Mouse (Mus musculus) brown adipose tissue, adult 24 weeks (tissue): Measurements from ENCODE around the gene Als2cl. TPM values are rescaled to one million over a fixed set of nuclear protein-coding genes. Genes with fewer than 3 reads are reported as not detected.

Experiments used
- H3K27ac ChIP-seq: fragments of 200-500 bp; replicated peaks from 2 replicates; pipeline ENCODE4 v1.5.1; 2012; ENCODE audit warnings: low read depth, mild to moderate bottlenecking, low read length
- H3K4me1 ChIP-seq: fragments of 200-500 bp; 2 replicates; pipeline ENCODE4 v1.6.1; 2012; ENCODE audit warnings: low read length, mixed read lengths; ENCODE audit not compliant: control insufficient read depth, insufficient read depth, insufficient read length
- H3K4me3 ChIP-seq: fragments of 200-500 bp; 2 replicates; pipeline ENCODE4 v1.5.1; 2012; ENCODE audit warnings: low read depth, mild to moderate bottlenecking, low read length, moderate library complexity; ENCODE audit not compliant: insufficient read depth
- polyA plus RNA-seq: library from polyadenylated mRNA; stranded (reverse); fragments of >200 nt; gene quantifications from 2 replicates; pipeline ENCODE4 v1.2.4, GENCODE M21; 2012; ENCODE audit not compliant: missing spikeins, insufficient read depth, insufficient read length

The Als2cl gene
- polyA plus RNA-seq, 1 experiment: 5.7 TPM

GRCm38 (mm10) chr9:110893429-110893828 lies 13.8 kb downstream of the Als2cl start:
- Histone ChIP-seq H3K27ac (peak overlapping the region; percentile 56; the same call in 1 of the 2 replicates), H3K4me1 (peaks cover 24% of the 10 kb centered on the region), H3K4me3 (peak overlapping the region; percentile 40; the same call in 1 of the 2 replicates)

- Histone ChIP-seq H3K4me1 (peaks cover 17% of the 10 kb centered on the region), H3K4me3 (no peak overlapping the region), H3K27ac (no peak overlapping the region)
Observed at GRCm38 (mm10) chr9:110895507-110895906, 15.8 kb downstream of the Als2cl start.

- Histone ChIP-seq H3K27ac (no peak overlapping the region), H3K4me1 (peaks cover 12% of the 10 kb centered on the region), H3K4me3 (no peak overlapping the region)
Observed at GRCm38 (mm10) chr9:110895994-110896393, 16.3 kb downstream of the Als2cl start.

- Histone ChIP-seq H3K4me1 (peaks cover 7% of the 10 kb centered on the region), H3K27ac (no peak overlapping the region), H3K4me3 (no peak overlapping the region)
Observed at GRCm38 (mm10) chr9:110896595-110896994, 16.9 kb downstream of the Als2cl start.

GRCm38 (mm10) chr9:110899451-110900008 lies 19.9 kb downstream of the Als2cl start:
- no peaks in the 10 kb centered on the region for H3K4me1 ChIP-seq
- H3K27ac ChIP-seq: no peak overlapping the region
- H3K4me3 ChIP-seq: no peak overlapping the region

- Histone ChIP-seq H3K4me1 (no peaks in the 10 kb centered on the region), H3K27ac (no peak overlapping the region), H3K4me3 (no peak overlapping the region)
Observed at GRCm38 (mm10) chr9:110901204-110901603, 21.5 kb downstream of the Als2cl start.

GRCm38 (mm10) chr9:110902271-110902670 lies 22.6 kb downstream of the Als2cl start:
- Histone ChIP-seq H3K4me1 (no peaks in the 10 kb centered on the region), H3K27ac (no peak overlapping the region), H3K4me3 (no peak overlapping the region)

GRCm38 (mm10) chr9:110907201-110907837 lies 27.6 kb downstream of the Als2cl start:
- Histone ChIP-seq H3K4me1 (no peaks in the 10 kb centered on the region; the same call in 1 of the 2 replicates), H3K27ac (no peak overlapping the region), H3K4me3 (no peak overlapping the region)

- Histone ChIP-seq H3K27ac (no peak overlapping the region), H3K4me3 (no peak overlapping the region), H3K4me1 (no peaks in the 10 kb centered on the region; the same call in 1 of the 2 replicates)
Observed at GRCm38 (mm10) chr9:110907838-110908630, 28.4 kb downstream of the Als2cl start.

GRCm38 (mm10) chr9:110908631-110909016 lies 29.0 kb downstream of the Als2cl start:
- no peak overlapping the region for H3K27ac ChIP-seq
- no peak overlapping the region for H3K4me3 ChIP-seq
- no peaks in the 10 kb centered on the region; the same call in 1 of the 2 replicates for H3K4me1 ChIP-seq

GRCm38 (mm10) chr9:110909371-110909967 lies 29.8 kb downstream of the Als2cl start:
- H3K4me1 ChIP-seq: no peaks in the 10 kb centered on the region; the same call in 1 of the 2 replicates
- no peak overlapping the region for H3K4me3 ChIP-seq
- H3K27ac ChIP-seq: no peak overlapping the region

GRCm38 (mm10) chr9:110914631-110915236 lies 35.1 kb downstream of the Als2cl start:
- Histone ChIP-seq H3K4me1 (no peaks in the 10 kb centered on the region), H3K27ac (no peak overlapping the region), H3K4me3 (no peak overlapping the region)

- H3K4me1 ChIP-seq: no peaks in the 10 kb centered on the region
- no peak overlapping the region for H3K4me3 ChIP-seq
- no peak overlapping the region for H3K27ac ChIP-seq
Observed at GRCm38 (mm10) chr9:110915466-110915865, 35.8 kb downstream of the Als2cl start.

- Histone ChIP-seq H3K4me3 (no peak within 1 kb of the TSS), H3K4me1 (no peaks in the 10 kb centered on the region), H3K27ac (no peak within 1 kb of the TSS)
Observed at GRCm38 (mm10) chr9:110916786-110917185, 37.1 kb downstream of the Als2cl start, which contains the start of gene Fam240a. Gene Fam240a, minus strand, starts transcription at chr9:110916861.
